Mouse (Mus musculus) adrenal gland, postnatal 25 days (tissue): ENCODE results near the gene Angel1. TPM values are rescaled to one million over a fixed set of nuclear protein-coding genes. Genes with fewer than 3 reads are reported as not detected.

Experiments
- DNase-seq: peaks from one replicate; pipeline ENCODE4 v3.0.0; 2021; ENCODE audit warnings: mixed read lengths
- long read RNA-seq: library from polyadenylated mRNA; stranded (forward); transcript quantifications from one replicate; pipeline ENCODE4 v2.0.0, GENCODE M21; 2021
- total RNA-seq: library from RNA; stranded (reverse); gene quantifications from 2 replicates; pipeline ENCODE4 v1.2.3, GENCODE M21; 2021

Gene Angel1
- 2.1 and 3.8 TPM in 2 replicates for total RNA-seq
- long read RNA-seq, partial matches to known transcripts: 0 of 2 reads
- long read RNA-seq, other reads (novel, unspliced or antisense): 2 of 2 reads

DNA sequence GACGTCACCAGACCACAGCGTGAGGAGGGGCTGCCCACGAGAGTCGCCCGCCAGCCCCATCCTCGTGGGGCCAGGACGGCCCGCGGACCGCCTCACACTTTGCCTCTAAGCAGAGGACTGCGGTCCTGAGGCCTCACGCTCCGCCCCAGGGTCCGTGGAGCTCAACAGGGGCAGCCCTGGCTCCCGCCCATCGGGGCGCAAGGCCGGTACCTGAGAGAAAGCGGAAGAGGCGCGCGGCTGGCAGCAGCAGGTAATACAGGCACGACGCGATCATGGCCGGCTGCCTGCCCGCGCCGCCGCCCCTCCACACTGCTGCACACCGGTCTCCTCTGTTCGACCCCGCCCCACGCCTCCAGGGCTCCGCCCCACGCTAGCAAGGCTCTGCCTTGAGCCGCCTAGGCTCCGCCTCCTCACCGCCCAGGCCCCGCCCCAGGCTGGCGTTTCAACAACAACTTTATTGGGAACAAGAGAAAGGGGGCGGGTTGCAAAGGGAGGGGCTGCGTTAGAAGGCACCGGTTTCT is at the start of gene Angel1:
TSS of gene Angel1 (minus strand) at position 341 of the 521 bp plus-strand sequence.
- peak; percentile 98 for DNase-seq

DNA sequence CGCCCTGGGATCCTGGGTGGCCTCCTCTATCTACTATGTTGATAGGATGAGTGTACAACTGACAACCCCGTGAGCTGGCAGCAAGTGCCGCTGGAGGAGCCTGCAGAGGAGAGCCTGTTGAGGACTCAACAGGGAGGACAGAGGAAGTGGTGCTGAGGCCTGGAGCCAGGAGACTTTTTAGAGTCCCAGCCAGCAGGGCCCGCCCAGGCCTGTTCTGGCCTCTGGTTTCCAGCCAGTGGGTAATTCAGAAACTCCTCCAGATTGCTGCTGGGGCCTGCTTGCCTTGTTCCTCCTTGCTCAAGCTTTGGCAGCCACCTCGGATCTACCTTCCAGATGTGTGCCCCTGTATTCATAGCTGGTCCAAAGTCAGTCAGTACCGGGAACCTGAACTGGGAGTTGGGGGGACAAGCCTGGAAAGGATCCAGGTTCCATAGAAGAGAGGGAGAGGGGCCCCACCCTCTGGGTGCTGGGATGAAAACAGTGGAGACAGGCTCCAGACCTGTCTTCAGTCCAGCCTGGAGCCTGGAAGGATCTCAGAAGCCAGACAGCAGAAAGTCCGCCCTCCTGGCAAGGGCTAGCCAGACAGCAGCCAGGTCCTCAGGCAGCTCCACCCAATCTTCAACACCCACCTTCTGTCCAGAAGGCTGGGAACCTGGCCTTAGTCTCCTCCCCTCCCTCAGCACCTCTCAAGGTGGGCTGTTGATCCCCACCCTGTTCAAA is 49.5 kb upstream of the Angel1 start:
- peak; percentile 34 for DNase-seq

DNA sequence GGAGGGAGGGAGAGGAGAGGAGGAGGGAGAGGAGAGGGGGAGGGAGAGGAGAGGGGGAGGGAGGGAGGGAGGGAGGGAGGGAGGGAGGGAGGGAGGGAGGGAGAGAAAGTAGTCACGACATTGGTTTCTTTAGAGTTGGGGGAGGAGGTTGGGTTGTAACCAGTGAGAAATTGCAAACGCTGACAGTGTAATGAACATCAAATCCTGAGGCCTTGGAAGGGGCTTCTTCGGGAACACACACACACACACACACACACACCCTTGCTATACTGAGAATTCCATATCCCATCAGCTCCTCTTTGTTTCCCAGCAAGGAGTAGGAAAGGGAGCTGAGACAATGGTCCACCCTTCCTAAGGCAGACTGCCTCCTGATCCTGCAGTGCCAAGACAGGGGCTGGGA is 46.3 kb upstream of the Angel1 start:
- DNase-seq: no peak

DNA sequence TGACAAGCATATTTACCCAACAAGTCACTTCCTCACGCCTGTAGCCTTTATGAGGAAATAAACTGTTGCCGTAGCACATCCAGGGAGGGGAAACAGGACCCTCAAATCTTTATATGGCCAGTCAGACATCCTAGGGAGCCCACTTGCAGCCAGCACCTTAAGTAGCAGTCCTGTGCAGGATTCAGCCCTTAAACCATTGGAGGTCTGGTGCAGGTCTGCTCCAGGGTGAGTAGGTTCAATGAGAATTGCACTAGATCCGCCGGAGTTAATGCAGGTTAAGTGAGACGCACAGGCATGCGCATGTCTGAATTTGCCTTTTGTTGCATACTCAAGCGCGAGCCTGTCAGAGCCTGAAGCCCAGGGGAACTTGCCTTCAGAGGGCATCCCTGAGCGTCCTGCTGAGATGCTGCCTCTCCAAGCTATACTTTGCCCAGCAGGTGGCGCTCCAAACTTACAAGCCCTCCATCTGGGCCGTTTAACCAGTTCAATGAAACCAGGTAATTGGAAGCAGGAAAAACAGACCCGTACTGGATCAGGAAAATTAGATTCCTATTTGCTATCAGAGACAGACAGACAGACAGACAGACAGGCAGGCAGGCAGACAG is 45.7 kb upstream of the Angel1 start:
- peak; percentile 95 for DNase-seq

DNA sequence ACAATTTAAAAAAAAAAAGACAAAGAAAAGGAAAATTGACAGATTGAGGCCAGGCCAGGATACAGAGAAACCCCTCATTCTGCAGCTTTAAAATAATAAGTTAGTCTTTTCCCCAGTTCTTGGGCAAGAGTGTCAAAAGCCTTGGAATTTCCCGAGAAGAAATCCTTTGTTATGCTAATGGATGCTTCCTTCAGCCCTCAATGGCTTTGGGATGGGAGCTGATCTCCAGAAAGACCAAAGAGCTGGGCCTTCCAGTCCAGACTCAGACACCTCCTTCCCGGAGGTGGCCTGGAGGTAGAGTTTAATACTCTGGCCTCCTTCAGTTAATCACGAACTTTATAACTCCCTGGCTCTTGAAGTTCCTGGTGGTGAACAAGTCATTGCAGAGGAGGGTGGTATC is 44.7 kb upstream of the Angel1 start:
- DNase-seq: no peak

DNA sequence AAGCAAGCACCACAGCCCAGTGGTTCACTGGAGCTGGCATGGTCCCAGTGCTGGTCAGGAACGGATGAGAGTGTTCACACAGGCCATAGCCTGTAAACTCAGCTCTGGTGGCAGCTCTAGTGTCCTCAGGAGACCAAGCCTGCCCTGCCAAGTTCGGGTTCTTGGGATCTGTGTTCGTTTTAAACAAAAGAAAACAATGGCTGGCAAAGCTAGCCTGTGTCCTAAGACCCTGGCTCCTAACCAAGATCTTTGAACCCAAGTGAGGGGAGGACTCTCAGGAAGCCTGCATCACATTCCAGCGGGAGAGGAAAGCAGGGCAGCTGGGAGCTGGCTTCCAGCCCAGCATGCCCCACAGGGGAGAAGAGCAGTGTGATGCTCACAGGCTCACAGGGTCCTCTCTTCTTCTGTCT is 44.0 kb upstream of the Angel1 start:
- DNase-seq: peak; percentile 63

DNA sequence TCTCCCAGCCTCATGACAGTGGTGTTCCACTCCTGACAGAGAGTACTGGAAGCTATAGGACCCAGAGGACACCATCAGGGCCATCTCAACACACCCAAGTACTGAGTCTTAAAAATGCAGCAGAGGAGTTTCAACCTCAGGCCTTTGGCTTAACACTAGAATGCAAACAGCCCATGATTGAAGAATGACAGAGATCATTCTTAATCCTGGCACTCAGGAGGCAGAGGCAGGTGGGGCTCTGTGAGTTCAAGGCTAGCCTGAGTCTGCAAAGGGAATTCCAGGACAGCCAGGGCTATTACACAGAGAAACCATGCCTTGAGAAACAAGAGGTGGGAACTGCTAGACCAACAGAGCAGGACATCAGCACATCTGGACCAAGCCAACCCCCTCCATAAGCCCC is 43.6 kb upstream of the Angel1 start:
- no peak for DNase-seq

DNA sequence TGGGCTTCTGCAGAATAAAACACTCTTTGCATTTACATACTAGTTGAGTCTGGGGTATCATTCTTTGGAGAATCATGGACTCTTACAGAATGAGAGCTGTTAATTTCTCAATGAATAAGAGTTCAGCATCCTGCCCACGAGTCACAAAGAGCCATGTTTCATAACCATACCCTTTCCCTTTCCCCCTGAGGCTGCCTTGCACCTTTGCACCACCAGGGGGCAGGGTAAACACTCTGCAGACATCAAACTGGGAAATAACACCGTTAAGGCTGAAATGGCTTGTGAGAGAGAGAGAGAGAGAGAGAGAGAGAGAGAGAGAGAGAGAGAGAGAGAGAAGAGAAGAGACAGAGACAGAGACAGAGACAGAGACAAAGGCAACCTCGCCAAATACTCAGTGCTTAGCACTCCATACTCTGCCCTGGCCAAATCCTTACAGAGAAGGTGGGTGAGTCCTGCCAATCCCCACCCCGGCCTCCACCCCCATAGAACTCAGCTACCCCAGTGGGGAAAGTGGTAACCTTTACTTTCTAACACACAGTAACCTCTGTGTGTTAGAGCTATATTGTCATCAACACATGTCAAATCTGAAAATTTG is 42.8 kb upstream of the Angel1 start:
- peak; percentile 84 for DNase-seq

DNA sequence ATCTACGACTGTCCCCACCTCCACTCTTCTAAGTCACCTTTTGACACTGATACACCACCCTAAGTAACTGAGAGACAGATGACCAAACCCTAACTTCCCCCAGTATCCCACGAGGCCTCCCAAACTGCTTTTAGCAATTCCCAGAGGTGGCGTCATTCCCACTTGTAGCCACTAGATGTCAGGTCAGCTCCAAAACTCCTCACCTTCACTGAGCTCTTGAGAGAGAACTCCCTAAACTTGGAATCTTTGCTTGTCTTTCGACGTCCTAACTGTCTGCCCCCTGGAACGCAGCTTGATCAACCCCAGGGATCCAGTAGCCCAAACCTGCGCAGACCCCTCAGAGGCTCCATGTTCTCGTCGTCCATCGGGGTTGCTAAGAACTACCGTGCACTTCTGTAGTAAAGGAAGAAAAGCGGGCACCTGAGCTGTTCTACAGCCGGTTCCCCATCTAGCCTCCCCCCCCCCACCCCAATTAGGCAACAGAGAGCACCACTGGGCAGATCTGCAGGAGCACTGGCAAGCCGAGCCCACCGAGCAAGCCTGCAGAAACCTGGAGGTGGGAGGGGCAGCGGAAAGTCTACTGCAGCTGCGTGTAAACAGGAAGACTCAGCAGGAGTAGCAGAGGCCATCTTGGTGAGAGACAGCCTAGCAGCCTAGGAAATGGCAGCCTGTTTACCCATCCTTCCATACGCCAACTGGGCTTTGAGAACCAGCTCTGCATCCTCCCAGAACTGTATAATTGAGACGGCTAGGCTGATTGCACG is 41.8 kb upstream of the Angel1 start:
- DNase-seq: peak; percentile 38

DNA sequence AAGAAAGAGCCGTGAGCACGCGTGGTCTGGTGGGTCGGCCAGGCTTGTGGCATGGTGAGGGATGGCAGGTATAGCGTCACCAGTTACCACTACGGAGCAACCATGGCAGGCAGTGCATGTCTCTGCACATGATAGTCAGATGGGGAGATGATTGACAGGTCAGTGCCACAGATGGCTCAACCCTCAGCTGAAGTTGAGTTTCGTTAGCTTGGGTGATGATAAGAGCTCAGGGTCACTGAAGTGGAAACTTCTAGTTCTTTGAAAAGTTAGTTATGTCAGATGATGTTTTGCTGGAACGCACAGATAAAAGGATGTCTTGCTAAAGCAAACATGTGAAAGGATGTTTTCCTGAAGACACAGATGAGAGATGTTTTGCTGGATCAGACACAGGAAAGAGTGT is 40.2 kb upstream of the Angel1 start:
- no peak for DNase-seq

DNA sequence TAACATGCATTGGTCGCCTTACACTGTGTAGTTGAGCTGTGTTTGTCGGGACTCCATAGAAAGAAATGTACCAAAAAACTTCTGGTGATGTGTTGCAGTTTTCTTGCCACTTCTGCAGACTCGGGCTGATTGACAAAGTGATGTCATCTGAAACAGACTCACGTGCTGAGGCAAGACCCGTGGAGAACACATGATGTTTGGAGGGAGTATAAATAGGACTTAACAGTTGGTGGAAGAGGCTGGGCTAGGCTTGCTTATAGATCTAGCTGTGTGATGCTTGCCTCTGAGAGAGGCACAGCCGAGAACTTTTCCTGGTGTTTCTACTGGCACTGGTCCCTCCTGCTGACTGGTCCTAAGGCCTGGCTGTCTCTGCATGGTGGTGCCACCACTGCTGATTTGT is 37.8 kb upstream of the Angel1 start:
- no peak for DNase-seq

DNA sequence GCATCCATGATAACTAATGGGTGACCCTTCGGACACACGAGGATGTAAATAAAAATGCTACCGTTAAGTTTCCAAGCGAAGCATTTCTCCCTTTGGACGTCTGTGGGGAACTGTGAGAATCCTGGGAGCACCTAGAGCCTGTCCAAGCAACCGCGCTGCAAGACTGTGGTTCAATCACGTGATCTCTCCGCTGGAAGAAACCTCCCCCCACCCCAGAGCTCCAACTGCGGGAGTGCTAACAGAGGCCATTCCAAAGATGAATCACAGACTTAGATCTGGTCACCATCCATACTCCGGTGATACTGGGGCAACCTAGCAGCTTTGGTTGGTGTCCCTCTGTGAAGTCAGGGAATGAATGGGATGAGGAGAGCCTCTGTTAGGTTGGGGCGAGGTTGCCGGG is 34.8 kb upstream of the Angel1 start:
- DNase-seq: no peak

DNA sequence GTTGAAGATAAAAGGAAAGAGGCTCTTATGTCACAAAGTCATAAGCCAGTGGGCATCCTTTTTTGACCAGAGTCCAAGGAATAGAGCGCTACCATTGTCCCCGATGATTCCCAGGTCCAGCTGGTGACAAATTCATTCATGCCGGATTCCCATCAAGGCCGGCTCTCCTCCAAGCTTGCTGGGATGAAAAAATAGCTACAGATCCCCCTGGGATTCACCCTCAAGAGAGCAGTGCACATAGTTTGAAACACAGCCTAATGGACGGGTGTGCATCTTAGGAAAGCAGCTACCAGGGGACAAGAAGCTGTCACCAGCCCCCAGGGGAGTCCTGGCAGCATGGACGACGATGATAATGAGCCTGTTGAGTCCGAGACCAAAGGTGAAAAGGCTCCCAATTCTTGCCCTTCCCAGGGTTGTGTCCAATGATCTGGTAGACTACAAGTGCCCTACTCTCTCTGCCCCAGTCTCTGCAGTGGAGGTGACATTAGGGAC is 8.1 kb upstream of the Angel1 start, which contains the start of gene Lrrc74a:
TSS of gene Lrrc74a (plus strand) at position 51 of the 492 bp plus-strand sequence.
- no peak for DNase-seq

DNA sequence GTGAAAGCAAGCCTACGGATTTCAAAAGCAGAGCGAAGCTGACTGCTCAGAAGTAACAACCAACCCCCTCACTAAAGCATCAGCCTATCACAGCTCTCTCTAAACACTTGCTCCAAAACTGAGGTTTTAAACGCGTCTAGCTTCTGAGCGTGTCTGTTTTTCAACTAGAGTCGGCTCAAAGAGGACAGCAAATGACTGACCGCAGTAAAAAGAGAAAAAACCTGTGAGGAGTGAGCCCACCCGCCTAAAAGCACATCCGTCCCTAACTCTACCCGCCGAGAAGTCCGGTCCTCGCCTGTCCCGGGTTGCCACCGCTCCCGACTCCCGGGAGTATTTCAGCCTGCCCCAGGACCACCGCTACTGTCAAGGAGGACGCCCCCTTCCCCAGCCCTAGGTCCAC is 554 bp downstream of the Angel1 start:
- DNase-seq: no peak

DNA sequence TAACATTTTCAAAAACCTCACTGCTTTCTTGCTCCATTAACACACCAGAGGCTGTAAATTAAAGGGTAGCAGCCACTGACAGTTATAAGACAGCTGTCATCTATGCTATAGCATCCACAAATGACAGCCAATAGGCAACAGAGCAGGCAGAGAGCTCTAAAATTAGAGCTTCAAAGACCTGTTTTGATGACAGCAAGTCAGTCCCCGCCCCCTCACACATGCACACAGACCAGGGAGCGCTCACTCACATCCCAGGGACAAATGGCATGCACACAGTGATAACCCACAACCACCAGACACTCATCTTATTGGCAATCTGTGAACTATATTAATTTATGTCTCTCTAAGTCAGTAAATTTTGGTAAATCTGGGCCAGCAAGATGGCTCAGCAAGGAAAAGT is 2.0 kb downstream of the Angel1 start:
- DNase-seq: no peak

DNA sequence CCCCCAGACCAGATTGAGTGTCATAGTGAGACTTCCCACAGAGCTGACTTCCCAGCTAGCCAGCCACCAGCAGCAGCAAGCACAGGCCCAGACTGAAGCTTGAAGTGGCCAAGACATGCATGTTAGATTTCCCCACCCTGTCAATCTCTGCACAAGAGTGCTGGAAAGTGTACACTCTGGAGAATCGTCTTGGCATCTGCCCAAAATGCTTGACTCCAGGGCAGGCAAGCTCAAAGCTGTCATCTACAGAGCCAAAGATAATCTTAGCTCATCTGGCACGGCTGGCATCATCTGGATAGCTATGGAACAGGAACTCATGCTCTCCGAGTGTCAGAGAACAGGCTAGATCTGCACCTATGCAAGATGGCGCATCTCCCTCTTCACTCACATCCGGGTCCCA is 4.8 kb downstream of the Angel1 start:
- no peak for DNase-seq

DNA sequence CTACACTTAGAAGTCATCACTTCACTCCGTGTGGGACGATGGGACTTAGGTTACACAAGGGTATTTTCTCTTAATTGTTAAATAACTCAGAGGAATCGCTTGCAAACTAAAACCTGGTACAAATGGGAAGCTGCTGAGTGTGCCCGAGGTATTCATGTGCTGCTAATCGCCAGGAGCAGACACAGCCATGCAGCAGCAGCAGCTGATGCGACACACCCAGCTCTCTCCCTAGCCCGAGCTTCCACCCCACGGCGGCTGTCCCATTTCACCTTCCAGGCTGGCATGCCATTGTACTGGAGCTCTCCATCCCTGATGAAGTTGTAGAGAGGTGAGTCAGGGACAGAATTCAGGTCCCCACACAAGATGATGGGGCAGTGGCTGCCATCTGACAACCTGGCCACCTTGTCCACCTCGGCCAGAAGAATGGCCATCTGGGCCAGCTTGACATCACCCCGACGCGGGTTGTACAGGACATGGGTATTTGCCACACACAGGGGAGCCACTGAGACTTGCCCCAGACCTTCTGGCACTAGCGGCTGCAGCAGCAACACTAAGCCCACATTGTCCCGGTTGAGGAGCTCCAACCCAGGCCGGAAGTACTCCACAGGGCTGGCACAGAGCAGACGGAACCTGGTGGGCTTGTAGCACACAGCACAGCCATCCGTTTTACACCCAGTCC is 6.2 kb downstream of the Angel1 start:
- no peak for DNase-seq

DNA sequence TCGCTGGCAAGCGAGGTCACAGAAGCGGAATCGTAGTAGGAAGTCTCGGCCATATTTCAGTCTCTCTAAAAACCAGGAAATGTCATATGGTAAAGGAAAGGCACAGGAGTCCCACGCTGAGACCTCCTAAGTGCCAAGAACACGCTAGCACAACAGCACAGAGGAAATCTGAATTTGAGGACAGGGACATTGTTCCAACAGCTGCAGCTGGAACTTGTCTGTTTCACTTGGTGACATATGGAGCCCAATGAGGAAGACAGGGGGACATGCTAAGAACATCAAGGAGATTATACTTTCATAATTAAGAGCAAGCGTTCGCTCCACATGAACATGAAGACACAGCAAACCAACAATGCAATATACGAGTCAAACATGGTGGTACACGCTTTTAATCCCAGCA is 9.3 kb downstream of the Angel1 start:
- no peak for DNase-seq

DNA sequence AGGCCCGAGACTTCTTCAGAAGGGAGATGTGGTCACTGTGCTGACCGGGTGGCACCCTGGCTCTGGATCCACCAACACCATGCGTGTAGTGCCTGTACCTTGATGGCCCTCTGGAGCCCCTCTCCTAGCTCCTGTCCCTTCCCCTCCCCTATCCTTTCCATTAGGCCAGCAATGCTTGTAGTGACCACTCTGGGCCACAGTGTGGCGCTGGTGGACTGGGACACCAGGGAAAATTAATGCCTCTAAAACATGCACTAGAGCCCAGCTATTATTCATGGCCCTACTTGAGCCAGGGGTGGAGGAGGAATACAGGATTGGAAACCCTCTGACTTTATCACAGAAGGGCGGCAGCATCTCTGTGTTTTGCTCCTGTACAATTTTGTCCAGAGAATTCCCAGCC is 10.9 kb downstream of the Angel1 start:
- DNase-seq: peak; percentile 75

DNA sequence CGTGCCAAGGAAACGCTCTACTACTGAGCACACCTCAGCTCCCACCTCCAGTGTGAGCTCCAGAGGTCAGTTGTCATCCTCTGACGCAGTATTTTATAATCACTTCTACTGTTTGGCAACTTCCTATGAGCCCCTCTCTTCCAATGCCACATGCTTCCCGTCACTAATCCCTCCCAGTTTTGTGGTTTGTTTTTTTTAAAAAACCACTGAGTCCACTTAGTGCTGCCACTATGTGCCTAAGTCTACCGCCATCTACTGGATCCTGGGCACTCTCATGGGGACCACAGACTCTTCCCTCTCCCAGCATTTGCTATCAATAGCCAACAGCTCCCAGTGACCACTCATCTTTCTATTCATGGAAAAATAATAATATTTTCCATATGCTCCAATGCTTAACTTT is 12.2 kb downstream of the Angel1 start:
- no peak for DNase-seq

DNA sequence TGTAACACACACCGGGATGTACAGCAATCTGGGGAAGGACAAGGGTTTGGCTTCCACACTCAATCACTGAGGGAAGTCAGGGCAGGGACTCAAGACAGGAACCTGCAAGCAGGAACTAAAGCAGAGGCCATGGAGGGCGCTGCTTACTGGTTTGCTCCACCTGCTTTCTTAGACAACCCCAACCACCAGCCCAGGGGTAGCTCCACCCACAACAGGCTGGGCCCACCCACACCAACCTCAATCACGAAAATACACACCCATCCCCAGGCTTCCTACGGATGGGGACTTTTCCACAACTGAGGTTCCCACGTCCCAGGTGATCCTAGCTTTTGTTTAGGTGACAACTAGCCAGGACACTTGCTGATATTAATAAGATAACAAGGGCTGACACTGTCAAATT is 20.4 kb downstream of the Angel1 start:
- DNase-seq: no peak

DNA sequence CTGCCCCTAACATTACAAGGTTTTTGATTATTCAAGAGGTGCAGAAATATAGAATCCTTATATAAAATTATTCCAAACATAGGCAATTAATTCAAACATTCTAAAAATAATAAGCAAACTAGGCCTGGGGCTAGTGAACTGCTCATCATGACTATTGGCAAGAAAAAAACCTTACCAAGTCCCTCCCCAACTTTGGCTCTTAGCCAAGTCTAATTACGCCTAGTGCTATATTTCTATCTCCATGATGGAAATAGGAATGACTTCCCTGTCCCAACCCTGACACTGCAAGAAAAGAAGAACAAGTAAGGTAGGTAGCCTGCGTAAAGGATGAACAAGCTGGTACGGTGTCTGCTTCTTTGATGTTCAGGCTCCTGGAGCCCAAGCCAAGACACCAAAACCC is 23.6 kb downstream of the Angel1 start:
- no peak for DNase-seq
